Mouse (Mus musculus) common myeloid progenitor, adult 5-6 weeks (primary cell): ENCODE data around the gene Nkx2-9. TPM values are rescaled to one million over a fixed set of nuclear protein-coding genes. Genes with fewer than 3 reads are reported as not detected.

ENCODE experiments used
- ATAC-seq: replicated peaks from 2 replicates; pipeline ENCODE4 v1.8.0; 2016; ENCODE audit warnings: low read depth, mild to moderate bottlenecking, moderate TSS enrichment, inconsistent platforms; ENCODE audit not compliant: poor library complexity, severe bottlenecking
- total RNA-seq: library from RNA; stranded (forward); fragments of 200-1000, 187-1606 nt; gene quantifications from 2 replicates; pipeline ENCODE4 v1.2.3, GENCODE M21; 2017

The Nkx2-9 gene
- not detected in 2 replicates for total RNA-seq

- no peak for ATAC-seq
These were observed at the start of gene Nkx2-9 for GRCm38 (mm10) chr12:56612761-56613437. TSS of gene Nkx2-9 (minus strand) at chr12:56613284.

- peak; percentile 68; the same call in 1 of the 2 replicates for ATAC-seq
These were observed 24.1 kb upstream of the Nkx2-9 start for GRCm38 (mm10) chr12:56637181-56637566.

- peak; percentile 58 for ATAC-seq
These were observed 23.6 kb upstream of the Nkx2-9 start for GRCm38 (mm10) chr12:56636534-56637180.

- no peak for ATAC-seq
These were observed 3.0 kb upstream of the Nkx2-9 start for GRCm38 (mm10) chr12:56616088-56616487.

GRCm38 (mm10) chr12:56615391-56615790, 2.3 kb upstream of the Nkx2-9 start:
- ATAC-seq = no peak

GRCm38 (mm10) chr12:56614513-56614912, 1.4 kb upstream of the Nkx2-9 start:
- no peak for ATAC-seq

- no peak for ATAC-seq
These were observed 929 bp upstream of the Nkx2-9 start for GRCm38 (mm10) chr12:56613916-56614510.

- no peak for ATAC-seq
These were observed 350 bp upstream of the Nkx2-9 start for GRCm38 (mm10) chr12:56613438-56613830.

GRCm38 (mm10) chr12:56612349-56612735, 742 bp downstream of the Nkx2-9 start:
- ATAC-seq = no peak

GRCm38 (mm10) chr12:56611504-56612348, 1.4 kb downstream of the Nkx2-9 start:
- ATAC-seq = 0 out of 2 replicates have a peak, but pooled peaks have one; percentile 18

- ATAC-seq = no peak
These were observed 2.2 kb downstream of the Nkx2-9 start for GRCm38 (mm10) chr12:56610851-56611250.

- 0 out of 2 replicates have a peak, but pooled peaks have one; percentile 39 for ATAC-seq
These were observed 21.4 kb downstream of the Nkx2-9 start for GRCm38 (mm10) chr12:56591722-56592121.

GRCm38 (mm10) chr12:56587830-56588229, 25.3 kb downstream of the Nkx2-9 start:
- no peak for ATAC-seq

Other genes starting within 250 kb of the Nkx2-9 start
- gene Nkx2-1, start 76.4 kb downstream of the Nkx2-9 start, total RNA-seq = not detected in 2 replicates
- gene Pax9, start 78.5 kb upstream of the Nkx2-9 start, total RNA-seq = not detected in 2 replicates